Mouse (Mus musculus): ENCODE measurements around the gene Hectd4. TPM values are rescaled to one million over a fixed set of nuclear protein-coding genes. Genes with fewer than 3 reads are reported as not detected.
"Not testable (repeated sequence)": the region's sequence is repeated elsewhere in the genome, so short reads cannot be mapped to it uniquely, and the experiment has no call there.

Gene Hectd4
- polyA plus RNA-seq, 1 experiment from 2014 or later, result 5.8 TPM

DNA sequence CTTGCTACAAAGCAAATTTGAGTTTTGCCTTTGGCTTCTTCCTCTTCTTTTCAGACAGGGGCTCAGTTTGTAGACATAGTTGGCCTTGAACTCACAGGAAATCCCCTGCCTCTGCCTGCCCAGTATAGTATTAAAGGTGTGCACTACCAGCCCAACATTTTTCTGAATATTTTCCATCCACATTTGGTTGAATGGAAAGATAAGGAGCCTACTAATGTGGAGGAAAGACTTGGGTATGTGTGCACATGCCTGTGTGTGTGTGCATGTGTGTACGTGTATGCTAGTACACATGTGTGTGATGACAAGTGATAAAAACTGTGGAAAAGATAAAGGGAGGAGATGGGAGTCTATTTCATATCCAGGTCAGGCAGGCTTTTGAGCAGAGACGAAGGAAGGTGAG is 5.8 kb downstream of the Hectd4 start:
- H3K36me3 ChIP-seq (ENCODE audit: control insufficient read depth, insufficient read depth, low read length), result no peaks in the 10 kb centered on the region
- no peaks in the 10 kb centered on the region for H3K9me3 ChIP-seq (ENCODE audit: control insufficient read depth, low read length)
- no peak overlapping the region for H3K4me3 ChIP-seq (ENCODE audit: control insufficient read depth in 1 of 2, insufficient read depth in 1 of 2, low read depth in 1 of 2, low read length in 2 of 2)
- peaks cover 7 to 21% of the 10 kb centered on the region in 2 experiments for H3K4me1 ChIP-seq (ENCODE audit: control insufficient read depth in 2 of 2, insufficient read depth in 2 of 2, low read length in 2 of 2)
- H3K27me3 ChIP-seq (ENCODE audit: control insufficient read depth, insufficient read depth, low read length), result no peaks in the 10 kb centered on the region
- 55% methylated on average over 2 of the region's 2 CpGs for WGBS
- H3K27ac ChIP-seq (replicated peaks in 1 of 2; ENCODE audit: control insufficient read depth in 1 of 2, insufficient read depth in 1 of 2, low read depth in 2 of 2, low read length in 2 of 2), result no peak overlapping the region
- no peak overlapping the region for H3K9ac ChIP-seq (ENCODE audit: low read length)
- ATAC-seq (ENCODE audit: insufficient number of reproducible peaks, insufficient read depth, low FRiP score, low read depth), result no peak
- no peak overlapping the region for H3K4me2 ChIP-seq (ENCODE audit: low read length)

DNA sequence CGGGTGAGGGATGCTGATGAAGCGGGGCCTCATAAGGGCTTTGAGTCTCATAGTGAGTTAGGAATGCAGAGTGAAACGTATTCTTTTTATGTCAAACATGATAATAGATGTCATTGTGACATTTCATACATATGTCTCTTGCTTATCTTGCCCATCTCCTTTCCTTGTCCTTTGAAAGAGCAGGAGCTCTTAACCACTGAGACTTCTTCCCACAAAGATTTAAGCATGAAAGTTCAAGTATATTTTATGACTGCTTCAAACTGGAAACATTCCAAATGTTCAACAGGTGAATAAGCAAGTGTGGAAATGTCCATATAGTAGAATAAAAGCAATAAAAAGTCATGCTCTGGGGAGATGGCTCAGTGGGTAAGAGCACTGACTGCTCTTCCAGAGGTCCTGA is 6.4 kb downstream of the Hectd4 start:
- Histone ChIP-seq H3K9ac (ENCODE audit: low read length) (no peak overlapping the region), H3K4me2 (ENCODE audit: low read length) (no peak overlapping the region), H3K36me3 (ENCODE audit: control insufficient read depth, insufficient read depth, low read length) (no peaks in the 10 kb centered on the region), H3K4me3 (ENCODE audit: control insufficient read depth in 1 of 2, insufficient read depth in 1 of 2, low read depth in 1 of 2, low read length in 2 of 2) (no peak overlapping the region), H3K9me3 (ENCODE audit: control insufficient read depth, low read length) (no peaks in the 10 kb centered on the region), H3K27ac (replicated peaks in 1 of 2; ENCODE audit: control insufficient read depth in 1 of 2, insufficient read depth in 1 of 2, low read depth in 2 of 2, low read length in 2 of 2) (no peak overlapping the region), H3K27me3 (ENCODE audit: control insufficient read depth, insufficient read depth, low read length) (no peaks in the 10 kb centered on the region), H3K4me1 (ENCODE audit: control insufficient read depth in 2 of 2, insufficient read depth in 2 of 2, low read length in 2 of 2) (peaks cover 5 to 18% of the 10 kb centered on the region in 2 experiments)
- 36% methylated on average over 3 of the region's 3 CpGs for WGBS
- no peak for ATAC-seq (ENCODE audit: insufficient number of reproducible peaks, insufficient read depth, low FRiP score, low read depth)

DNA sequence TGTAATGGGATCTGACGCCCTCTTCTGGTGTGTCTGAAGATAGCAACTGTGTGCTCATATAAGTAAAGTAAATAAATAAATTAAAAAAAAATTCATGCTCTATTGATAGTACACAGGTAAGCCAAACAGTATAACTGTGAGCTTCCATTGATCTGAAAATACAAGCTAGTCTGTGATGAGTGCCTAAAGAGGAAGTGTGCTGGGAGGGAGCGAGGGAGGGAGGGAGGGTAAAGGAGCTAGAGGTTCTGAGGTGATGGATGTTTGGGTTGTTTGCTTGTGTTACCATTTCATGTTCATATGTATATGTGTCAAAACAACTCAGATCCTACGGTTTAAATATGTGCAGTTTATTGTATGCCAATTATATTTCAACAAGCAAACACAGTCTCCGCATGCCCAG is 6.8 kb downstream of the Hectd4 start:
- H3K27me3 ChIP-seq (ENCODE audit: control insufficient read depth, insufficient read depth, low read length), result no peaks in the 10 kb centered on the region
- no peak overlapping the region for H3K27ac ChIP-seq (replicated peaks in 1 of 2; ENCODE audit: control insufficient read depth in 1 of 2, insufficient read depth in 1 of 2, low read depth in 2 of 2, low read length in 2 of 2)
- H3K9ac ChIP-seq (ENCODE audit: low read length), result no peak overlapping the region
- ATAC-seq (ENCODE audit: insufficient number of reproducible peaks, insufficient read depth, low FRiP score, low read depth), result no peak
- H3K4me1 ChIP-seq (ENCODE audit: control insufficient read depth in 2 of 2, insufficient read depth in 2 of 2, low read length in 2 of 2), result peaks cover 3 to 14% of the 10 kb centered on the region in 2 experiments
- WGBS, result 87% methylated on average over 4 of the region's 4 CpGs
- H3K36me3 ChIP-seq (ENCODE audit: control insufficient read depth, insufficient read depth, low read length), result no peaks in the 10 kb centered on the region
- no peak overlapping the region for H3K4me3 ChIP-seq (ENCODE audit: control insufficient read depth in 1 of 2, insufficient read depth in 1 of 2, low read depth in 1 of 2, low read length in 2 of 2)
- H3K9me3 ChIP-seq (ENCODE audit: control insufficient read depth, low read length), result no peaks in the 10 kb centered on the region
- H3K4me2 ChIP-seq (ENCODE audit: low read length), result no peak overlapping the region

GRCm38 (mm10) chr5:121227330-121227729 is 7.3 kb downstream of the Hectd4 start:
- H3K9me3 ChIP-seq (ENCODE audit: control insufficient read depth, low read length); H3K4me2 ChIP-seq (ENCODE audit: low read length); H3K9ac ChIP-seq (ENCODE audit: low read length); H3K27ac ChIP-seq (replicated peaks in 1 of 2; ENCODE audit: control insufficient read depth in 1 of 2, insufficient read depth in 1 of 2, low read depth in 2 of 2, low read length in 2 of 2); ATAC-seq (ENCODE audit: insufficient number of reproducible peaks, insufficient read depth, low FRiP score, low read depth); H3K27me3 ChIP-seq (ENCODE audit: control insufficient read depth, insufficient read depth, low read length); H3K4me3 ChIP-seq (ENCODE audit: control insufficient read depth in 1 of 2, insufficient read depth in 1 of 2, low read depth in 1 of 2, low read length in 2 of 2); H3K36me3 ChIP-seq (ENCODE audit: control insufficient read depth, insufficient read depth, low read length): not testable (repeated sequence)
- WGBS, result 89% methylated on average over 1 of the region's 1 CpGs
- H3K4me1 ChIP-seq (ENCODE audit: control insufficient read depth in 2 of 2, insufficient read depth in 2 of 2, low read length in 2 of 2), result peaks cover 3 to 13% of the 10 kb centered on the region in 2 experiments

DNA sequence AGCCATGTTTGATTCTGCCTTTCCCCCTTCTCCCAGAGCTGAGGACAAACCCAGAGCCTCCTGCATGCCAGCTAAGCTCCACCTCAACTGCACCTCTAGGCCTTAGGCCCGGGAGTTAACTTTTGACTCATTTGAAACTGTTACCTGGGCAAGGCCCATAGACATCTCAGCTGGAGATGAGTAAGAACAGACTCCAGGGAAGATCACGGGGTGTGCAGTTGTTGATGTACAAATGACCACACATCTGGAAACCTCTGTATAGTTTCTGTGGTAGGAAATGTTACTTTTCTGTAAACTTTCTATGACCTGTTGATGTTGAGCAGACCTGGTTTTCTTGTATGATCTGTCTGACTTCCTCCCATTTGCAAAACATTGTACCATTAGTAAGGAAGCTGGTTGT is 9.2 kb downstream of the Hectd4 start:
- Histone ChIP-seq H3K36me3 (ENCODE audit: control insufficient read depth, insufficient read depth, low read length) (no peaks in the 10 kb centered on the region), H3K4me2 (ENCODE audit: low read length) (no peak overlapping the region), H3K9ac (ENCODE audit: low read length) (no peak overlapping the region), H3K4me3 (ENCODE audit: control insufficient read depth in 1 of 2, insufficient read depth in 1 of 2, low read depth in 1 of 2, low read length in 2 of 2) (no peak overlapping the region), H3K27ac (replicated peaks in 1 of 2; ENCODE audit: control insufficient read depth in 1 of 2, insufficient read depth in 1 of 2, low read depth in 2 of 2, low read length in 2 of 2) (no peak overlapping the region), H3K4me1 (ENCODE audit: control insufficient read depth in 2 of 2, insufficient read depth in 2 of 2, low read length in 2 of 2) (peaks cover 3 to 18% of the 10 kb centered on the region in 2 experiments), H3K9me3 (ENCODE audit: control insufficient read depth, low read length) (no peaks in the 10 kb centered on the region), H3K27me3 (ENCODE audit: control insufficient read depth, insufficient read depth, low read length) (no peaks in the 10 kb centered on the region)
- ATAC-seq (ENCODE audit: insufficient number of reproducible peaks, insufficient read depth, low FRiP score, low read depth), result no peak
- 88% methylated on average over 2 of the region's 2 CpGs for WGBS

GRCm38 (mm10) chr5:121230811-121231210 is 10.8 kb downstream of the Hectd4 start:
- Histone ChIP-seq H3K4me2 (ENCODE audit: low read length) (no peak overlapping the region), H3K9ac (ENCODE audit: low read length) (no peak overlapping the region), H3K27ac (replicated peaks in 1 of 2; ENCODE audit: control insufficient read depth in 1 of 2, insufficient read depth in 1 of 2, low read depth in 2 of 2, low read length in 2 of 2) (no peak overlapping the region), H3K4me1 (ENCODE audit: control insufficient read depth in 2 of 2, insufficient read depth in 2 of 2, low read length in 2 of 2) (peaks cover 4 to 12% of the 10 kb centered on the region in 2 experiments), H3K36me3 (ENCODE audit: control insufficient read depth, insufficient read depth, low read length) (no peaks in the 10 kb centered on the region), H3K27me3 (ENCODE audit: control insufficient read depth, insufficient read depth, low read length) (no peaks in the 10 kb centered on the region), H3K4me3 (ENCODE audit: control insufficient read depth in 1 of 2, insufficient read depth in 1 of 2, low read depth in 1 of 2, low read length in 2 of 2) (no peak overlapping the region), H3K9me3 (ENCODE audit: control insufficient read depth, low read length) (no peaks in the 10 kb centered on the region)
- WGBS, result 68% methylated on average over 9 of the region's 9 CpGs
- no peak for ATAC-seq (ENCODE audit: insufficient number of reproducible peaks, insufficient read depth, low FRiP score, low read depth)

- H3K27ac ChIP-seq (replicated peaks in 1 of 2; ENCODE audit: control insufficient read depth in 1 of 2, insufficient read depth in 1 of 2, low read depth in 2 of 2, low read length in 2 of 2), result no peak overlapping the region
- H3K27me3 ChIP-seq (ENCODE audit: control insufficient read depth, insufficient read depth, low read length), result no peaks in the 10 kb centered on the region
- no peak for ATAC-seq (ENCODE audit: insufficient number of reproducible peaks, insufficient read depth, low FRiP score, low read depth)
- H3K4me3 ChIP-seq (ENCODE audit: control insufficient read depth in 1 of 2, insufficient read depth in 1 of 2, low read depth in 1 of 2, low read length in 2 of 2), result no peak overlapping the region
- H3K9me3 ChIP-seq (ENCODE audit: control insufficient read depth, low read length), result no peaks in the 10 kb centered on the region
- H3K9ac ChIP-seq (ENCODE audit: low read length), result no peak overlapping the region
- 100% methylated on average over 1 of the region's 1 CpGs for WGBS
- H3K4me2 ChIP-seq (ENCODE audit: low read length), result no peak overlapping the region
- H3K4me1 ChIP-seq (ENCODE audit: control insufficient read depth in 2 of 2, insufficient read depth in 2 of 2, low read length in 2 of 2), result peaks cover 5 to 15% of the 10 kb centered on the region in 2 experiments
- no peaks in the 10 kb centered on the region for H3K36me3 ChIP-seq (ENCODE audit: control insufficient read depth, insufficient read depth, low read length)
Observed at GRCm38 (mm10) chr5:121232789-121233188, 12.8 kb downstream of the Hectd4 start.

GRCm38 (mm10) chr5:121233726-121234125 is 13.7 kb downstream of the Hectd4 start:
- H3K4me2 ChIP-seq (ENCODE audit: low read length), result no peak overlapping the region

More at GRCm38 (mm10) chr5:121233726-121234125, 13.7 kb downstream of the Hectd4 start:
- Histone ChIP-seq H3K9ac (ENCODE audit: low read length) (no peak overlapping the region), H3K4me3 (ENCODE audit: control insufficient read depth in 1 of 2, insufficient read depth in 1 of 2, low read depth in 1 of 2, low read length in 2 of 2) (no peak overlapping the region), H3K27ac (replicated peaks in 1 of 2; ENCODE audit: control insufficient read depth in 1 of 2, insufficient read depth in 1 of 2, low read depth in 2 of 2, low read length in 2 of 2) (no peak overlapping the region), H3K27me3 (ENCODE audit: control insufficient read depth, insufficient read depth, low read length) (no peaks in the 10 kb centered on the region), H3K9me3 (ENCODE audit: control insufficient read depth, low read length) (no peaks in the 10 kb centered on the region), H3K36me3 (ENCODE audit: control insufficient read depth, insufficient read depth, low read length) (no peaks in the 10 kb centered on the region), H3K4me1 (ENCODE audit: control insufficient read depth in 2 of 2, insufficient read depth in 2 of 2, low read length in 2 of 2) (peaks cover 5 to 15% of the 10 kb centered on the region in 2 experiments)
- WGBS, result 61% methylated on average over 2 of the region's 2 CpGs
- no peak for ATAC-seq (ENCODE audit: insufficient number of reproducible peaks, insufficient read depth, low FRiP score, low read depth)
